Mouse (Mus musculus): Measurements from ENCODE around the gene Exoc3l. TPM values are rescaled to one million over a fixed set of nuclear protein-coding genes. Genes with fewer than 3 reads are reported as not detected.
A peak's percentile ranks its signal among the peaks of the same experiment; 100 is the strongest.

Exoc3l gene
- total RNA-seq, 4 experiments from 2014 or later = 20.0 to 57.6 (median 36.8) TPM

DNA sequence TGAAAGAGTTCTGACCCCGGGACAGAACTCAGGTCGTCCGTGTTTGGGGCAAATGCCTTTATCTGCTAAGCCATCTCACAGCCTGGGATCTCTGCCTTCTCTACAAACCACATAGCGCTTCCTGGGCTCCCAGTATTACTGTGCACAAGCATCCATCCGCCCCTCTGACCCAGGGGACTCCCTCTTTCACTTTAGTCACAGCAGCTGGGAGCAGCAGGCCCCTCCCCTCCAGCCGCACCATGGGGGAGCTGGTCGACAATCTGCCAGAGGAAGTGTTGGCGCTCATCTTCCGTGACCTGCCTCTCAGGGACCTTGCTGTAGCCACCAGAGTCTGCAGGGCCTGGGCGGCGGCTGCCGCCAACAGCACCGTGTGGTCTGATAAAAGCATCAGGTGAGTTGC, 29.1 kb downstream of the Exoc3l start:
- DNase-seq = no peak

DNA sequence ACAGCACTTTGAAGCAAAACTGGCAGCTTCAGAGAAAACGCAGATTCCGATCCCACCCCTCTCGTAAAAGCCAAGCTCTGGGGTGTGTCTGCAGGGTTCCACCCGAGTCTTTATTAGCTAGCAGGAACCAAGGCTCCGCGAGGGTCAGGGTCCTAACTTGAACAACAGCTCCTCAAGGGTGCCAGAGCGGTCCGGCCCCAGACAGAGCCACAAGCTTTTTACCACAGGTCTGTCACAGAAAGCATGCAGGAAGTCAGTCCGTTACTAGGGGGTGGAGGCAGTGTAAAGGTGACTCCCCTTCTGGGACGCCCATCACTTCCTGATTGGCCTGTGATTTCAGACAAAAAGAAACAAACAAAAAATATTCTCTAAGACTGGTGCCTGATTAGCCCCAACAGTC, 30.8 kb downstream of the Exoc3l start:
- DNase-seq = no peak

DNA sequence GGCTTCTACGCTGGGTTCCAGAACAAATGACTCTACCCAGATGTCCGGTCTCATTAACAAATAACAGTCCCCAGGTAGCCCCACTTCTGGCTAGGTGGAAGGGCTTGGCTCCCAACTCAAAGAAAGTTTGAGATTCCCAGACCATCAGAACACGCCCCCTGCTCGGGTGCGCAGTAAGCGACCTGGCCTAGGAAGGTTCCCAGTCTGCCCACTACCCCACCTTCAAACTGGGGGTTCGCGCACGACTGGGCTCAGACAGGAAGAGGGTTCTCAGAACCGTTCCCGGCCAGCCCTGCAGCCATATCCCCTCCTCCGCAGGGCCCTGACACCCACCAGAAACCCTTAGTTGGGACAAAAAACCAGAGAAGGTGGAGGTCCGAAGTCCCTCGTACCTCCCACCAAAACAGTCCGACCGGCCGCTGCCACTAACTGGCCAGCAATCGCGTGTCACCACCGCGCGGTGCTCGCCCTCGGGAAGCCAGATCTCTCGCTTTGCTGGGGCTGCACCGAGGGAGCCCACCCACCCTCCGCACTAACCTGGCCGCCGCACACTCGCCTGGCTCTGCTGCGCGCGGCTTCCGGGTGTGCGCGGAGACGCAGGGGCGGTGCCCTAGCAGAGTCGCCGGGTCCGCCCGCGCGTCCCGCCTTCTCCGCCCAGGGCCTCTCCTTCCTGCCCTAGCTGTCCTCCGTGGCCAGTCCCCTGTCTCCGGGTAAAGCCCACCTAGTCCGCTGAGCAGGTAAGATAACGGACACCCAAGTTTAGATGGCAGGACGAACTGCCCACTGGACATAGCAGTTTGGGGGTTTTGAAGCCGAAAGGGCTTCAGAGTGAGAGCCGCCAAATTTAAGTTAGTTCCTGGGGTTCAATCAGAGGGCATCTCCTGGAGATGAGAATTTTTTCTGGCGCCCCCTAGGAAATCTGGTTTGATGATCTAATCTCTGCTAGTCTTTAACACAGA, 31.6 kb downstream of the Exoc3l start, which contains the start of the genes Tradd and Fbxl8:
Tradd (minus strand) TSS at position 586 of the 959 bp plus-strand sequence.
Fbxl8 (plus strand) TSS at position 625 of the 959 bp plus-strand sequence.
- DNase-seq = peak; percentile 63

DNA sequence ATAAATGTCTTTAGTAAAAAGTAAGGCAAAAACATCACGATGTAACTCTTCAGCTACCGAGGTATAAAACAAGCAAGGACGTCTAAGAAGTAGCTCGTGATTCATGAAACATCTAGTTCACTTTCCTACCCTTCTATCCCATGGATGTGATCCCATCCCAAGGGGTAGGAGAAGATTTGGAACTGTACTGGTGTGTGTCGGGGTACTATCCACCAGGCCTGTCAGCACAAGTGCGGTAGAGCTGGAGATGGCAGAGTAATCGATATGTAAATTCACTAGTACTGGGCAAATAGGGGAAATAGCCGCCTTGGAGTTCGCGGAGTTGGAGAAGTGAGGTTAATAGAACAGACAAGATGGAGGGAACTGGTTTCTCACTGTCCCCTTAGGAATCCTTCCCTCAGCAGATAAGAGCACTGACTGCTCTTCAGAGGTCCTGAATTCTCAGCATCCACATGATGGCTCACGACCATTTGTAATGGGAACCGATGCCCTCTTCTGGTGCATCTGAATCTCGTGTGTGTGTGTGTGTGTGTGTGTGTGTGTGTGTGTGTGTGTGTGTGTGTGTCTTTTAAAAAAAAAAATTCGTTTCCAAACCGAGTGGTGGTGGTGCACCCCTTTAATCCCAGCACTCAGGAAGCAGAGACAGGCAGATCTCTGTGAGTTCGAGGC, 32.5 kb downstream of the Exoc3l start:
- no peak for DNase-seq

DNA sequence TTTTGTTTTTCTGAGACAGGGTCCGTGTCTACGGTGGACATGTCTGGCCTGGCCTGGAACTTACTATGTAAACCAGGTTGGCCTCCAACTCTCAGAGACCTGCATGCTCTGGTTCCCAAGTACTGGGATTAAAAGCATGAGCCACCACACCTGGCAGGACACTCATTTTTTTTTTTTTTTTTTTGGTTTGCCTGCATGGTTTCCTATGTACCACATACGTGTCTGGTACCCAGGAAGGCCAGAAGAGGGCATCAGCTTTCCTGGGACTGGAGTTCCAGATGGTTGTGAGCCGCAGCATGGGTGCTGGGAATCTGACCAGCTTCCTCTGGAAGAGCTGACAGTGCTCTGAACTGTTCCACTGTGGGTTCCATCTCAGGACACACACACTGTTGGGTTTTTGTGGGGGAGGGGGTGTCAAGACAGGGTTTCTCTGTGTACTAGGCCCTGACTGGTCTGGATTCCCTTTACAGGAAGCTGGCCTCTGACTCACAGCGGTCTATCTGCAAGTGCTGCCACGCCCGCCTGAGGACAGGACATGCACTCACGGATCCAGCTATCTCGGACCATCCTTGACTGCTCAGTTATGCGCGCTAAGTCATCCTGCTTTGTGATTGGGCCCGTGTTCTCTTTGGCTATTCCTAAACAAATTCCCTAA, 34.4 kb downstream of the Exoc3l start:
- DNase-seq = no peak

DNA sequence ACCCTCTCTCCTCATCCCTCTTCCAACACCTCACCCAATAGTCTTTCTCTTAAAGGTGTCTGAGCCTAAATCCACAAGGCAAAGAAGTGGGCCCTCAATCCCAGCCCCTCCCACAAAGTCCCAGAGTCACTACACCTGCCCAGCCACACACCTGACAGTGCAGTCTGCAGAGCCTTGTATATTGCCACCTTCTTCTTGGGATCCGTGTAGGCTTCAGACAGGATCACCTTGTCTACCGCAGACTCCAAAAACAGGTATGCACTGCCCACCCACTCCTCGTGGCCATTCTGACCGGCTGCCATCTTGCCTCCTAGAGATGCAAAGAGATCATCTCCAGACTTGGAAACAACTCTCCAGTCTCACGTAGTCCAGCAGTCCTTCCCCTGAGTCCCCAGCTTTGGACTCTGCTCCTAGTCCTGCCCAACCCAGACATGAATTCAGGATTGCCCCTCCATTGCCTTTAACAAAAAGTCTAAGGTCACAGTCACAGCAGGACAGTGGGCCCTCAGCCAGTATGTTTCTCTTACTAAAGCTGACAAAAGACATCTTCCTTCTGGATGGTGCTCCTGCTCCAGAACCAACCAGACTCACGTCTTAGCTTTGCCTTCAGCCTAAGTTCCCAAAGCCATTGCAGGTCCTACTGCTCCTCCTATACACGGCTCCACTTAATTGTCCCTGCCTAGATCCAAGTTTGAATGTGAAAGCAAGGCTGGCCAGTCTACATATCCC, 35.4 kb downstream of the Exoc3l start:
- DNase-seq = no peak

DNA sequence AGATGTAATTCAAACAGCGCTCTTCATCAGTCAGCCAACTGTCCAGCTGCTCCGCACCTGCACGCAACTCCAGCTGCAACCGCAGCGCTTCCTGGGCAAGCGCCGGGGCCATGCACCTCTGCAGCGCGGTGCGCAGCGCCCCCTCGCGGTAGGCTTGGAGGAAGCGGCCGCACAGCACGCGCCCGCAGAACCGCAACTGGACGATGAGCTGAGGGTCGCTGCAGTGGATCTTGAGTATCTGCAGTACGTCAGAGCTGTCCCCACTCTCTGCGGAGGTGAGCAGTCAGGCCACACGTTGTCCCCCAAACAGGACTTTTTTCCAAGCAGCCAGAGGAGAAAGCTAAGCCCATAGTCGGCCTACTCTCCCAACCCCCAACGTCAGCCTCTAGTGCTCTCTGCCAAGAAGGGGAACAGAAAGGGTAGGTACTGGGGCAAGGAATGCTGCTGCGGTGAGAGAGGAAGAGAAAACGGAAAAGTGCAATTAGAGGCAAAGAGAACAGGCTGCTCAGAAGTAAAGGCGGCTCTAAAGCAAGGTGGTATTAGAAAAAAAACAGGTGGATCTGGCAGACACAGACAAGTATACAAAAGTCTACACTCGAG, 36.1 kb downstream of the Exoc3l start:
- no peak for DNase-seq

DNA sequence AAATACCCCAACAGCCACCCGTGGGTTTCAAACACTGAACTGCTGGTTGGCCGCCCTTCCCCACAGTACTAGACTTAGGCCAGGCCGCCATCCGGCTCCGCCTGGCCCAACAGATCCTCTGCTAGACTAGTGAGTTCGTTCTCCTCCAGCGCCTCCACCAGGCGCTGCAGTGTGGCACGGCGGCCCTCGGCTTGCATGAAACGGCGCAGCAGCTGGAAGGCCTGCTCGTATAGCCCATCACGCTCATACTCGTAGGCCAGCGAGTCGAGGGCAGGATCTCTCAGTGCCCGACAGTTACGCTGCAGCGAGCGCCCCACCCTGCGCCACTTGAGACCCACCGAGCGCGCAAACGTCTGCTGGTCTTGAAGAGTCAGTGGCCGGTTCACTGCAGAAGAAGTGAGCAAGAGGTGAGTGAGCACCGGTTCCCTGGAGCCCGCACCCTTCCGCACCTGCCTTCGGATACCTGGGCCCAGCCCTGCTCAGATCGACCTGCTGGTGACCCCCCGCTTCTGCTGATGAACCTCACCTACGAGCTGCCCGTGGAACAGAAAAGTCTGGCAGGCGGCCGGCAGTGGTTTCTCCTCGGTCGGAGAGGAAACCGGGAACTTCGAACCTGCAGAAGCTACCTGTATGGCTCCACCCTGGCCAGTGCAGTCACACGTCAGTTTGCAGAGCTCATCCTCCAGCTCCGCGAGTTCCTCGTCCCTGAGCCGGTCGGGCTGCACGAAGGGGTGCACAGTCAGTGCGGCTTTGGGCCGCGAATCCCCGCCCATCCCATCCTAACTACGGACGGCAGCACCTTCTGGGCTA, 36.8 kb downstream of the Exoc3l start:
- DNase-seq = no peak

DNA sequence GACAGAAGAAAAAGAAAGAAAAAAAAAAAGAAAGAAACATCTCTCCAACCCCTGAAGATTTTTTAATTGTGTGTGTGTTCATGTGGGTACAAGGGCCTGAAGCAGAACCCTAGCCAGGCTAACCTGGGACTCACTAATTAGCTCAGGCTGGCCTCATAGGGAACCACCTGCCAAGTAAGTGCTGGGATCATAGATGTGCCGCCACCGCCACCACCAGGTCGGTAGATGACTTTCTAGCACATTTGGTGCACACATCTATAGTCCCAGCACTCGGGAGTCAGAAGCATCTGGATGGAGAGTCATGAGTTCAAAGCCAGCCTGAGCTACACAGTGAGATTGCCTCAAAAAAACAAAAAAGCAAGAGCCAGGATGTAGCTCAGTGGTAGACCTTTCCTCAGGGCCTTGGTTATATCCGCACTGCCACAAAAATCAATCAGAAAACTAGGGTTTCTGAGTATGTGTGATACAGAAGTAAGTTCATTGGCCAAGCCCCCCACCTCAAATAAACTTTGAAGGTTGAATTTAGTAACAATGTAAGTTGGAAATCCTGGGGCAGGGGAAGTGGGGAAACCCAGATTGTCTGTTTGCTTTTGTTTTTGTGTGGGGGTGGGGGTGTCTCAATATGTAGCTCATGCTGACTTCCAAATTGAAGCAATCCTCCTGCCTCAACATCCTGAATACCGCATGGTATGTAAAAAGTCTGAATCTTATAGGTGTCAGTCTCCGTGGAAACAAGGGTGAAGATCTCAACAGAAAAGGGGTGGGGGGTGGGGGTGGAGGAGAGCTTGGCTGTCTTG, 38.4 kb downstream of the Exoc3l start:
- DNase-seq = no peak

DNA sequence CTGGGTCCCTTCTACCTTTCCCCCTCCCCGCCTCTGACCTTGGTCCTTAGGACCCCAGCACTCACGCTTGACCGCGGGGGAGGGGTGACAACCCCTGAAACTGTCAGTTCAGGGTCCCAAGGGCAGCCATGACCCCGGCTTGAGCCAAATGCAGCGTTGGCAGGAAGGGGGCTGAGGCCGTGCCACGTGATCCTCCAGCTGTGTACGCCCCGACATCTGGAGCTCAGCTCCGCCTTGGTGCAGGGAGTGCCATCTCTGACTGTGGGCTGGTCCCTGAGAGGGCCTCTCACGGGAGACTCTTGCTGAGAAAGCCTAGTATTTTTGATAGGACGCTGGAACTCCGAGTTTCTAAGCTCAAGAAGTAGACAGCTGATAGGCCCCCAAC, 40.9 kb downstream of the Exoc3l start, which contains the start of gene B3gnt9:
B3gnt9 (minus strand) TSS at position 188 of the 385 bp plus-strand sequence.
- no peak for DNase-seq

DNA sequence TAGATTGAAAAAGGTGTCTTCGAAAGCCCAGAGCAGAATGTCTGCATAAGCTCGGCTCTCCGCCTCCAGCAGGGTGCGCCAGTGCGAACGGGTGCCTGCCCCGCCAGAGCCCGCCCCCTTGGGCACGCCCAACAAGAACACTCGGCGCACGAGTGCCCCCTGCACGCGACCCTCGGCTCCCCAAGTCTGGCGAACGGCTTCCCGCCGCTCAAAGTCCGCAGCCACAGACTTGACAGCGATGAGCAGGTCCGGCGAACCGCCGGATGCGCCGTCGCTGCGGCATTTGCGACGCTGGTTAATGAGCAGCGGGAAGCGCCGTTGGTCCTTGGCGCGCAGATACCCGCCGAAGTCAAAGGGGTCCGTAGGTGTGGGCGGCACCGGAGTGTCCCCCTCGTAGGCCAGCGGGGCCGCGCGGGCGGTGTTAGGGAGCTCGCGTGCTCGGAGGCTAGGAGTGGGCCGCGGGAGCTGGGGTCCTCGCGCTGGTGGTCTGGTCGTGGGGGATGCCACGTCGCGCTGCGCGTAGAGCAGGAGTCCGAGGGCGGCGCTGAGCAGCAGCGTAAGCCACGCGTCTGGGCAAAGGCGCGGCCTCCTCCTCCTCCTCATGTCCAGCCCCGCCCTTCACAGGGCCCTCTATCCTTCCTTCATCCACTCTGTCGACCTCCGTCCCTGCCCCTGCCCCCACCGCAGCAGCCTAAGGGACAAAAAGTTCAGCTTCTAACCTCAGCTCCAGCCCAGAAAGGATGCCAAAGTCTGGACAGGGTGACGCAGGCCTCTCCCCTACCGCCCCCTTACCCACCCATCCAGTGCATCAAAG, 41.5 kb downstream of the Exoc3l start:
- peak; percentile 78 for DNase-seq

DNA sequence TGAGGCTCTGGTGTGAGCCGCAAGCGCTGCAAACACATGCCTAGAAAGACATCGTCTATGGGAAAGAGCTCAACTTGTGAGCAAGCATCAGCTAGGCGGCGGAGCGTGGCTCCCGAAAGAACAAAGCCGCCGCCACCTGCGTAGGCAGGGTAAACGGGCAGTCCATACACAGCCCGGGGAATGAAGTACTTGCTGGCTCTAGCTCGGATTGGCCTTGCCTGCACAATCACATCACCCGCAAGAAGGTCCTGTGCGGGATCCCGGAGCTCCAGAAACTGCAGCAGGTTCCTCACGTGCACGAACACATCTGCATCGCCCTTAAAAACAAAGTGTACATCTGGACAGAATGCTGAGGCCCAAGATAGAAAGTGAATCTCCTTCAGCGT, 42.1 kb downstream of the Exoc3l start:
- no peak for DNase-seq

DNA sequence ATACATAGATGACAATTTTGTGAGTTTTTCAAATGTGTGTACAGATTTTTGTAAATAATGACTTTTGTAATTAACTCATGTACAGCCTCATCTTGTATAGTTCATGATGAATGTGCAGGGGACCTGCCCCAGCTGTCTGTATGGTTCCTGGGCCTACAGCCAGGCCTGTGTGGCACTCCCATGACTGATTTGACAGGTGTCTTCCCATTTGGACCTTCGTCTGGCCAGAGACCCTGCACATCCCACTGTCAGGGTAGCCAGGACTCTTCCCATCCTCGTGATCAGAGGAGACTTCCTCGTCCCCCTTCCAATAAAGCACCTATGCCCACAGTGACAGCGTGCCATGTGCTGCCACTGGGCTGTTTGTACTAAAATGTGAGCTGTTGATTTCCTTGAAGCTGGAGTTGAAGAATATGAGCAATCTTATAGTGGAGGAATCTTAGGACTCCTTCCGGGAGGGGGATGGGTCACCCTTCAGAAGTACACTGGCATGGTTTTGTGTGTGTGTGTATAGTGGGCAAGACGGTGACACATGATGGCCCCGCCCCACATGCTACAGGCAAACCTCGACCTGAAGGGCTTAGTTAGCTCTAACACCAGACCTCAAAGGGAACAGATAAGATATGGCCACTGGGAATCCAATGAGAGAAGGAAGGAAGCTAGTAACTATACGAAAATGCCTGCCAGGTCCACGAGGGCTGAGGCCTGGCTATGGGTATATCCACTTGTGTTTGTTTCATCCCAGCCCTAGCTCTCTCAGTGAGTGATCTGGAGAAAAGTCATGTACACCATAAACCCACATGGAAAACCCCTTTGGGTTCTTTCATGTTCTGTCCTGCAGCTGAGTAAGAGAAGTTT, 43.0 kb downstream of the Exoc3l start:
- DNase-seq = no peak

DNA sequence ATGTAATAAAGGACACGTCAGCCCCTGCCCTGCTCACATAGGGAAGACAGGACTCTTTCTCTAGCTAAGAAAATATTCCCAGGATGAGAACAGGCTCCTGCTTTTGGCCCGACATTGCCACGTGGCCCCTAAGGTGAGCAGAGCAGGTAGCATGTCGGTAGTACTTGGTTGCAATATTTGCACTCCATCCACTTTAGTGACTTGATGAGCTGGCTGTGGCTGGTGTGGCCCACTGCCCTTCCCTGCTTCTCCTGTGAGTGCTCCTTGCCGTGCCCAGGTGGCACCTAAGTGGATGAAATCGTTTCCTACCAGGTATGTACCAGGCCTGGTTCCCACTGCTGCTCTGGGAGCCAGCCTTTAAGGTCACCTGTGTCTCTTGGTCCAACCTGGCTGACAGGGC, 43.9 kb downstream of the Exoc3l start:
- no peak for DNase-seq

DNA sequence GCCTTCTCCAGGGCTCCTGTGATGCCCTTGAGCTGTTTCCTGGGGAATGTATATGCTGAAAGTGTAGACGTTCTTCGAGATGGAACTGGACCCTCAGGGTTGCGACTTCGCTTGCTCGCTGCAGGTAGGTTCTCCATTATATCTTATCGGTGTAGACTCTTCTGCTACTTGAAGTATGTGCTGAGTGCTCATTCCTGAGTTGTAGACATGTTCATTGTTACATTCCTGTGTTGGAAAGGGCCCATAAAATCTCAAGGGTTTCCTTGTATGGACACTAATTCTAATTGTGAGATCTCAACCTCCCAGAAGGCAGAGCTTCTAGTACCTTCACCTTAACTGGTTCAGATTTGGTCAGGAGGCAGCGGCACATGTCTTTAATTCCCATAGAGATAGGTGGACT, 54.9 kb downstream of the Exoc3l start:
- DNase-seq = no peak

Data from adrenal gland, adult 8-10 months (tissue).